Mouse (Mus musculus): ENCODE measurements around the gene Tfrc. TPM values are rescaled to one million over a fixed set of nuclear protein-coding genes. Genes with fewer than 3 reads are reported as not detected.

Tfrc gene
- total RNA-seq, 2 experiments from 2014 or later = 77.4 to 174 TPM

GRCm38 (mm10) chr16:32643661-32644061 lies 34.9 kb downstream of the Tfrc start, which contains the start of gene Tnk2:
TSS of gene Tnk2 (plus strand) at chr16:32643874.
- peak within 1 kb of the TSS; percentile 91 for H3K4me3 ChIP-seq
- peak; percentile 93 for DNase-seq
- intact Hi-C loops (cut with DNase I) = no loop called here
- no peak for TF ChIP-seq CTCF (IDR thresholded peaks at IDR 0.05)
- H3K27ac ChIP-seq = peak within 1 kb of the TSS; percentile 79

- intact Hi-C loops (cut with DNase I) = no loop called here
- DNase-seq = peak; percentile 69
- peak overlapping the region; percentile 79 for H3K27ac ChIP-seq
Measured at GRCm38 (mm10) chr16:32644069-32644800, 35.5 kb downstream of the Tfrc start.

GRCm38 (mm10) chr16:32644801-32645170 lies 36.1 kb downstream of the Tfrc start:
- TF ChIP-seq CTCF (IDR thresholded peaks at IDR 0.05) = no peak
- intact Hi-C loops (cut with DNase I) = no loop called here
- Histone ChIP-seq H3K27ac (peak overlapping the region; percentile 79), H3K4me3 (peak overlapping the region; percentile 91)
- no peak for DNase-seq

More at GRCm38 (mm10) chr16:32644069-32644800, 35.5 kb downstream of the Tfrc start:
- TF ChIP-seq CTCF (IDR thresholded peaks at IDR 0.05) = no peak
- peak overlapping the region; percentile 91 for H3K4me3 ChIP-seq

GRCm38 (mm10) chr16:32645361-32645914 lies 36.7 kb downstream of the Tfrc start:
- Histone ChIP-seq H3K27ac (peak overlapping the region; percentile 17; the same call in 1 of the 2 replicates), H3K4me3 (peak overlapping the region; percentile 91)
- intact Hi-C loops (cut with DNase I) = no loop called here
- DNase-seq = peak; percentile 56
- TF ChIP-seq CTCF (IDR thresholded peaks at IDR 0.05) = peak; percentile 44

- intact Hi-C loops (cut with DNase I) = no loop called here
- H3K27ac ChIP-seq = peak overlapping the region; percentile 21; the same call in 1 of the 2 replicates
- DNase-seq = no peak
Measured at GRCm38 (mm10) chr16:32646014-32646413, 37.3 kb downstream of the Tfrc start.

GRCm38 (mm10) chr16:32647712-32648111 lies 39.0 kb downstream of the Tfrc start:
- H3K27ac ChIP-seq = no peak overlapping the region
- no peak overlapping the region for H3K4me3 ChIP-seq
- no peak for DNase-seq
- no peak for TF ChIP-seq CTCF (IDR thresholded peaks at IDR 0.05)
- intact Hi-C loops (cut with DNase I) = no loop called here

More at GRCm38 (mm10) chr16:32646014-32646413, 37.3 kb downstream of the Tfrc start:
- peak overlapping the region; percentile 91 for H3K4me3 ChIP-seq
- no peak for TF ChIP-seq CTCF (IDR thresholded peaks at IDR 0.05)

GRCm38 (mm10) chr16:32650461-32650860 lies 41.7 kb downstream of the Tfrc start:
- no peak overlapping the region for H3K4me3 ChIP-seq
- H3K27ac ChIP-seq = peak overlapping the region; percentile 55; the same call in 1 of the 2 replicates
- no peak for TF ChIP-seq CTCF (IDR thresholded peaks at IDR 0.05)
- intact Hi-C loops (cut with DNase I) = no loop called here
- no peak for DNase-seq

- H3K4me3 ChIP-seq = no peak overlapping the region
- no peak for TF ChIP-seq CTCF (IDR thresholded peaks at IDR 0.05)
- peak overlapping the region; percentile 55 for H3K27ac ChIP-seq
- no peak for DNase-seq
- intact Hi-C loops (cut with DNase I) = no loop called here
Measured at GRCm38 (mm10) chr16:32650974-32651618, 42.4 kb downstream of the Tfrc start.

GRCm38 (mm10) chr16:32654071-32654733 lies 45.5 kb downstream of the Tfrc start:
- no peak overlapping the region for H3K4me3 ChIP-seq
- DNase-seq = no peak
- intact Hi-C loops (cut with DNase I) = no loop called here
- no peak overlapping the region; the same call in 1 of the 2 replicates for H3K27ac ChIP-seq
- TF ChIP-seq CTCF (IDR thresholded peaks at IDR 0.05) = no peak

- no peak for DNase-seq
- intact Hi-C loops (cut with DNase I) = no loop called here
- TF ChIP-seq CTCF (IDR thresholded peaks at IDR 0.05) = no peak
- Histone ChIP-seq H3K27ac (no peak overlapping the region), H3K4me3 (no peak overlapping the region)
Measured at GRCm38 (mm10) chr16:32655534-32655933, 46.8 kb downstream of the Tfrc start.

- intact Hi-C loops (cut with DNase I) = no loop called here
Measured at GRCm38 (mm10) chr16:32656321-32656720, 47.6 kb downstream of the Tfrc start.

GRCm38 (mm10) chr16:32656794-32657193 lies 48.1 kb downstream of the Tfrc start:
- TF ChIP-seq CTCF (IDR thresholded peaks at IDR 0.05) = no peak
- intact Hi-C loops (cut with DNase I) = no loop called here
- no peak overlapping the region for H3K4me3 ChIP-seq
- no peak for DNase-seq
- H3K27ac ChIP-seq = peak overlapping the region; percentile 97

More at GRCm38 (mm10) chr16:32656321-32656720, 47.6 kb downstream of the Tfrc start:
- DNase-seq = no peak
- no peak overlapping the region for H3K4me3 ChIP-seq
- no peak for TF ChIP-seq CTCF (IDR thresholded peaks at IDR 0.05)
- H3K27ac ChIP-seq = no peak overlapping the region

All from gastrocnemius, adult 2 months (tissue).